ENCODE assay signal across 9 mouse cellular contexts in the genomic region with DNA sequence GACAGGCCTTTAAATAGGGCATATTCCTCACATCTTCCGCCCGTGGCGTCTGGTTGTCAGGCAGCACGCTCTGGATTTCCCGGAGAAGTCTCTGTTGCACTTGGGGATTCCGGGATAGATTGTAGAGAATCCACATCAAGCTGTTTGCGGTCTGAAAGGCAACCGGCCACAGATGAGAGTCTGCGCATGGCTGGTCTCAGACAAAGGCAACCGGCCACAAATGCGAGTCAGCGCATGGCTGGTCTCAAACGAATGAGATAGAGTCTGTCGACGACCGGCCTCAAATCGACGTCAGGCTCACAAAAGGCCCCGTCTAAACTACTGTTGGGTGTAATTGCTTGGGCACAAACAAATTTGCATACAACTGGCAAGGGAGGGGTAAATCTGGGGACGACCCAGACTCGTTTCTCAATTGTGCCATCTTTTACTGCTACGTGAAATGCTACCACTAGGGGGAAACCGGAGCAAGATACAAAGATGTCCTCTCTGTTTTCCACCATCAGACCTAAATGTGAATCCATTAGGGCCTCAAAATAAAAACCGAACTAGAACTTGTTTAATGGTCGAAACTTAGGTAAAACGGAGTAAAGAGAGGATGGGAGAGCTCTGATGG. TPM values are rescaled to one million over a fixed set of nuclear protein-coding genes. Genes with fewer than 3 reads are reported as not detected.
A peak's percentile ranks its signal among the peaks of the same experiment; 100 is the strongest.
DNase-seq lines count a peak whose midpoint lies in the region; ATAC-seq and TF ChIP-seq lines count a peak whose summit lies in the region.
"Had no signal": no experiment of that assay in that cellular context is flagged by ENCODE, and none has a peak within 500 bp of the region (broad histone marks: within the 10 kb centered on the region; RNA-seq: fewer than 3 reads in every experiment).

No protein-coding gene starts in this region.

- intact Hi-C loops in gastrocnemius, postnatal 36 days (cut with DNase I): no loop called here

- DNase-seq in kidney, adult 2 months: peak; percentile 39
- DNase-seq in kidney, postnatal 10 days: no peak
- DNase-seq in MN1 (ENCODE audit: low spot score): peak; percentile 72
- DNase-seq in hindbrain, embryonic 11.5 days (ENCODE audit: low spot score): peak; percentile 69
- DNase-seq in naive thymus-derived CD4-positive, alpha-beta T cell, adult 2 months (ENCODE audit: low read depth): peak; percentile 52
- DNase-seq in spleen, postnatal 4 days (ENCODE audit: low spot score in 2 of 2): no peak
- no peak for DNase-seq in gastrocnemius, postnatal 36 days

- H3K4me2 ChIP-seq in hindbrain, embryonic 11.5 days (replicated peaks; ENCODE audit: low read depth, low read length): no peak overlapping the region
- no peak overlapping the region for H3K4me2 ChIP-seq in intestine, embryonic 15.5 days (replicated peaks)

- H3K27ac ChIP-seq in kidney, adult 2 months (ENCODE audit: insufficient read depth, low read depth, low read length): no peak overlapping the region
- H3K27ac ChIP-seq in hindbrain, embryonic 11.5 days (ENCODE audit: low read depth, low read length): 0 out of 2 replicates have a peak overlapping the region, but pooled peaks have one; percentile 47
- H3K27ac ChIP-seq in intestine, embryonic 15.5 days: no peak overlapping the region

- H3K9me3 ChIP-seq in hindbrain, embryonic 11.5 days (ENCODE audit: control insufficient read depth, low read length): no peaks in the 10 kb centered on the region
- H3K9me3 ChIP-seq in intestine, embryonic 15.5 days: no peaks in the 10 kb centered on the region

- WGBS in kidney, adult 2 months: 60% methylated on average over 26 of the region's 26 CpGs
- WGBS in hindbrain, embryonic 11.5 days: 45% methylated on average over 26 of the region's 26 CpGs
- WGBS in intestine, embryonic 15.5 days: 62% methylated on average over 26 of the region's 26 CpGs

- H3K9ac ChIP-seq in hindbrain, embryonic 11.5 days (ENCODE audit: low read depth, low read length): no peak overlapping the region
- H3K9ac ChIP-seq in intestine, embryonic 15.5 days: no peak overlapping the region

- H3K4me1 ChIP-seq in kidney, adult 2 months (ENCODE audit: control insufficient read depth, insufficient read depth, low read length): no peaks in the 10 kb centered on the region
- H3K4me1 ChIP-seq in hindbrain, embryonic 11.5 days (replicated peaks; ENCODE audit: control insufficient read depth, insufficient read depth, low read length): no peaks in the 10 kb centered on the region
- H3K4me1 ChIP-seq in intestine, embryonic 15.5 days (replicated peaks): no peaks in the 10 kb centered on the region

- peak; percentile 73 for ATAC-seq in hindbrain, embryonic 11.5 days (ENCODE audit: low FRiP score)
- ATAC-seq in intestine, embryonic 15.5 days: no peak

- TF ChIP-seq POLR2A in kidney, adult 2 months (IDR thresholded peaks at IDR 0.05; ENCODE audit: low read depth, low read length): no peak

- H3K4me3 ChIP-seq in kidney, adult 2 months (ENCODE audit: insufficient read depth, low read depth, low read length): no peak overlapping the region
- H3K4me3 ChIP-seq in hindbrain, embryonic 11.5 days (ENCODE audit: low read depth, low read length): no peak overlapping the region
- no peak overlapping the region for H3K4me3 ChIP-seq in intestine, embryonic 15.5 days (replicated peaks)

- no peaks in the 10 kb centered on the region for H3K27me3 ChIP-seq in kidney, adult 2 months (replicated peaks; ENCODE audit: control insufficient read depth, insufficient read depth, low read length)
- H3K27me3 ChIP-seq in hindbrain, embryonic 11.5 days (ENCODE audit: control insufficient read depth, insufficient read depth, low read length): no peaks in the 10 kb centered on the region
- peaks cover 9% of the 10 kb centered on the region for H3K27me3 ChIP-seq in intestine, embryonic 15.5 days (replicated peaks)

- no peaks in the 10 kb centered on the region for H3K36me3 ChIP-seq in kidney, adult 2 months (ENCODE audit: control insufficient read depth, insufficient read depth, low read length)
- no peaks in the 10 kb centered on the region for H3K36me3 ChIP-seq in hindbrain, embryonic 11.5 days (ENCODE audit: control insufficient read depth, insufficient read depth, low read length)
- no peaks in the 10 kb centered on the region for H3K36me3 ChIP-seq in intestine, embryonic 15.5 days

- peak; percentile 16; the same call in 1 of the 2 replicates for TF ChIP-seq CTCF in kidney, adult 2 months (conservative IDR thresholded peaks at IDR 0.05; ENCODE audit: insufficient read depth, insufficient read length, low read depth, low read length)

RNA-seq across cellular contexts. Expression of a gene that starts 8.2 kb away (rescaled TPM):
- polyA plus RNA-seq in kidney, adult 2 months (2012; rRNA removed): 5.6 TPM in 2 replicates
- polyA plus RNA-seq in hindbrain, embryonic 11.5 days (2014; fragmentation: Nextera tagmentation; extraction: Ambion mirVana): 141 and 142 TPM in 2 replicates
- 10 to 100 TPM; 12.1 to 12.6 TPM for total RNA-seq in gastrocnemius, postnatal 36 days (2021)
- polyA plus RNA-seq in intestine, embryonic 15.5 days (2015; fragmentation: Nextera tagmentation; extraction: Ambion mirVana): 61.6 and 81.4 TPM in 2 replicates

RNA-seq across cellular contexts. Expression of a gene that starts 8.9 kb away (rescaled TPM):
- polyA plus RNA-seq in kidney, adult 2 months (2012; rRNA removed): 27.5 and 29.2 TPM in 2 replicates
- polyA plus RNA-seq in hindbrain, embryonic 11.5 days (2014; fragmentation: Nextera tagmentation; extraction: Ambion mirVana): 0.10 and 0.14 TPM in 2 replicates
- not detected for total RNA-seq in gastrocnemius, postnatal 36 days (2021)
- polyA plus RNA-seq in intestine, embryonic 15.5 days (2015; fragmentation: Nextera tagmentation; extraction: Ambion mirVana): not detected in 2 replicates
- total RNA-seq: adrenal gland, postnatal 36 days had no signal

Comparison
In these comparisons a context has a peak if more than half of its experiments do, and no peak if none do; other contexts are left out.
1. DNase-seq: peak in kidney, adult 2 months (single experiment), MN1 (single experiment), hindbrain, embryonic 11.5 days (single experiment) and naive thymus-derived CD4-positive, alpha-beta T cell, adult 2 months (single experiment); none in kidney, postnatal 10 days (single experiment), spleen, postnatal 4 days (0 of 2) and gastrocnemius, postnatal 36 days (0 of 2).
2. RNA of a gene that starts 8.9 kb away (polyA plus RNA-seq): 27.5 to 29.2 TPM in kidney, adult 2 months; 0.10 to 0.14 TPM in hindbrain, embryonic 11.5 days and not detected in intestine, embryonic 15.5 days; every median in the first group is over 10 times any median in the second.